Mouse (Mus musculus): ENCODE data around the gene Gck. TPM values are rescaled to one million over a fixed set of nuclear protein-coding genes. Genes with fewer than 3 reads are reported as not detected.
A peak's percentile ranks its signal among the peaks of the same experiment; 100 is the strongest.

Gene Gck
- polyA plus RNA-seq, 1 experiment from 2014 or later, result 0.33 TPM

- in situ Hi-C loops (cut with MboI; ENCODE audit: low pct_unique_long_range_greater_than_20kb), result loop anchor here (5.0 kb wide), 1 partner anchor 35 kb away; no protein-coding TSS in a partner anchor
- ATAC-seq (no peak), DNase-seq (ENCODE audit: low read depth, low spot score) (no peak)
- ChIA-PET CTCF (interaction anchor here (1.1 to 2.2 kb wide), 4 partner anchors 31 to 91 kb away, joined by 3 to 6 read pairs (median 5); no protein-coding TSS in a partner anchor), POLR2A (interaction anchor here (1.2 kb wide), 1 partner anchor 30 kb away, joined by 5 read pairs; no protein-coding TSS in a partner anchor)
- no peak for TF ChIP-seq CTCF (IDR thresholded peaks at IDR 0.05)
- no peaks in the 10 kb centered on the region for H3K27me3 ChIP-seq
Observed at GRCm38 (mm10) chr11:5882518-5882917, 67.4 kb downstream of the Gck start.

- POLR2A ChIA-PET, result interaction anchor here (3.5 kb wide), 1 partner anchor 43 kb away, joined by 20 read pairs; the partner anchor contains the start of gene Polm
- in situ Hi-C loops (cut with MboI; ENCODE audit: low pct_unique_long_range_greater_than_20kb), result loop anchor here (5.0 kb wide), 1 partner anchor 33 kb away; no protein-coding TSS in a partner anchor
- no peak for TF ChIP-seq CTCF (IDR thresholded peaks at IDR 0.05)
- DNase-seq (ENCODE audit: low read depth, low spot score) (no peak), ATAC-seq (no peak)
- CTCF ChIA-PET, result interaction anchor here (0.6 to 3.3 kb wide), 12 partner anchors 9 to 92 kb away, joined by 3 to 19 read pairs (median 3); partner anchors contain the start of gene Dbnl
- H3K27me3 ChIP-seq, result no peaks in the 10 kb centered on the region
Observed at GRCm38 (mm10) chr11:5879905-5880304, 70.0 kb downstream of the Gck start.

GRCm38 (mm10) chr11:5878661-5879060, 71.2 kb downstream of the Gck start:
- TF ChIP-seq CTCF (IDR thresholded peaks at IDR 0.05), result no peak
- in situ Hi-C loops (cut with MboI; ENCODE audit: low pct_unique_long_range_greater_than_20kb), result no loop called here
- DNase-seq (ENCODE audit: low read depth, low spot score), result no peak

GRCm38 (mm10) chr11:5877921-5878526, 71.9 kb downstream of the Gck start, which contains the start of gene Pold2:
Gene Pold2, minus strand, starts transcription at chr11:5878292.
- peak; percentile 96 for ATAC-seq
- in situ Hi-C loops (cut with MboI; ENCODE audit: low pct_unique_long_range_greater_than_20kb), result no loop called here
- POLR2A ChIA-PET, result interaction anchor here (0.6 to 3.6 kb wide), 11 partner anchors 9 to 913 kb away, joined by 3 to 20 read pairs (median 5); partner anchors contain the start of gene Polm
- TF ChIP-seq CTCF (IDR thresholded peaks at IDR 0.05), result no peak
- CTCF ChIA-PET, result interaction anchor here (0.9 to 5.1 kb wide), 7 partner anchors 8 to 42 kb away, joined by 3 to 26 read pairs (median 15); no protein-coding TSS in a partner anchor
- H3K27me3 ChIP-seq, result no peaks in the 10 kb centered on the region
- DNase-seq (ENCODE audit: low read depth, low spot score), result peak; percentile 92

More at GRCm38 (mm10) chr11:5878661-5879060, 71.2 kb downstream of the Gck start:
- H3K27me3 ChIP-seq, result no peaks in the 10 kb centered on the region
- ChIA-PET POLR2A (interaction anchor here (1.1 to 3.6 kb wide), 7 partner anchors 10 to 75 kb away, joined by 3 to 20 read pairs (median 4); partner anchors contain the start of gene Polm), CTCF (interaction anchor here (1.4 to 5.1 kb wide), 5 partner anchors 8 to 91 kb away, joined by 3 to 26 read pairs (median 15); partner anchors contain the start of gene Dbnl)
- ATAC-seq, result no peak

GRCm38 (mm10) chr11:5877421-5877820, 72.5 kb downstream of the Gck start:
- H3K27me3 ChIP-seq, result no peaks in the 10 kb centered on the region
- no peak for TF ChIP-seq CTCF (IDR thresholded peaks at IDR 0.05)
- DNase-seq (ENCODE audit: low read depth, low spot score) (no peak), ATAC-seq (no peak)
- in situ Hi-C loops (cut with MboI; ENCODE audit: low pct_unique_long_range_greater_than_20kb), result no loop called here
- ChIA-PET POLR2A (interaction anchor here (0.6 to 3.6 kb wide), 8 partner anchors 11 to 913 kb away, joined by 3 to 20 read pairs (median 7); partner anchors contain the start of gene Polm), CTCF (interaction anchor here (0.9 to 5.1 kb wide), 6 partner anchors 9 to 41 kb away, joined by 3 to 26 read pairs (median 10); no protein-coding TSS in a partner anchor)

- CTCF ChIA-PET, result interaction anchor here (1.0 to 1.5 kb wide), 3 partner anchors 13 to 37 kb away, joined by 3 to 4 read pairs (median 4); no protein-coding TSS in a partner anchor
- in situ Hi-C loops (cut with MboI; ENCODE audit: low pct_unique_long_range_greater_than_20kb), result loop anchor here (25.0 kb wide), 1 partner anchor 1586 kb away; no protein-coding TSS in a partner anchor
- POLR2A ChIA-PET, result no interaction called here
- TF ChIP-seq CTCF (IDR thresholded peaks at IDR 0.05), result no peak
- DNase-seq (ENCODE audit: low read depth, low spot score) (no peak), ATAC-seq (no peak)
- no peaks in the 10 kb centered on the region for H3K27me3 ChIP-seq
Observed at GRCm38 (mm10) chr11:5873192-5873591, 76.7 kb downstream of the Gck start.

GRCm38 (mm10) chr11:5872707-5873106, 77.2 kb downstream of the Gck start:
- ATAC-seq, result no peak
- no peaks in the 10 kb centered on the region for H3K27me3 ChIP-seq
- ChIA-PET CTCF (interaction anchor here (1.0 to 1.5 kb wide), 3 partner anchors 14 to 36 kb away, joined by 3 to 4 read pairs (median 4); no protein-coding TSS in a partner anchor), POLR2A (no interaction called here)
- DNase-seq (ENCODE audit: low read depth, low spot score), result no peak
- TF ChIP-seq CTCF (IDR thresholded peaks at IDR 0.05), result no peak
- in situ Hi-C loops (cut with MboI; ENCODE audit: low pct_unique_long_range_greater_than_20kb), result loop anchor here (25.0 kb wide), 1 partner anchor 1585 kb away; no protein-coding TSS in a partner anchor

GRCm38 (mm10) chr11:5870069-5870468, 79.8 kb downstream of the Gck start:
- ATAC-seq, result no peak
- CTCF ChIA-PET, result no interaction called here
- no peak for TF ChIP-seq CTCF (IDR thresholded peaks at IDR 0.05)

GRCm38 (mm10) chr11:5869331-5869730, 80.5 kb downstream of the Gck start:
- ATAC-seq (no peak), DNase-seq (ENCODE audit: low read depth, low spot score) (no peak)
- TF ChIP-seq CTCF (IDR thresholded peaks at IDR 0.05), result no peak
- ChIA-PET POLR2A (interaction anchor here (1.2 kb wide), 1 partner anchor 9 kb away, joined by 3 read pairs; the partner anchor contains the start of gene Pold2), CTCF (no interaction called here)
- no peaks in the 10 kb centered on the region for H3K27me3 ChIP-seq
- in situ Hi-C loops (cut with MboI; ENCODE audit: low pct_unique_long_range_greater_than_20kb), result loop anchor here (25.0 kb wide), 1 partner anchor 1582 kb away; no protein-coding TSS in a partner anchor

More at GRCm38 (mm10) chr11:5870069-5870468, 79.8 kb downstream of the Gck start:
- H3K27me3 ChIP-seq, result no peaks in the 10 kb centered on the region
- in situ Hi-C loops (cut with MboI; ENCODE audit: low pct_unique_long_range_greater_than_20kb), result loop anchor here (25.0 kb wide), 1 partner anchor 1583 kb away; no protein-coding TSS in a partner anchor
- POLR2A ChIA-PET, result no interaction called here
- DNase-seq (ENCODE audit: low read depth, low spot score), result no peak

GRCm38 (mm10) chr11:5868324-5868723, 81.6 kb downstream of the Gck start:
- ChIA-PET CTCF (interaction anchor here (1.3 kb wide), 1 partner anchor 12 kb away, joined by 3 read pairs; no protein-coding TSS in a partner anchor), POLR2A (interaction anchor here (0.7 to 1.2 kb wide), 2 partner anchors 10 to 31 kb away, joined by 3 read pairs; partner anchors contain the start of gene Pold2)
- H3K27me3 ChIP-seq, result no peaks in the 10 kb centered on the region
- in situ Hi-C loops (cut with MboI; ENCODE audit: low pct_unique_long_range_greater_than_20kb), result loop anchor here (25.0 kb wide), 1 partner anchor 1581 kb away; no protein-coding TSS in a partner anchor
- DNase-seq (ENCODE audit: low read depth, low spot score) (no peak), ATAC-seq (no peak)
- TF ChIP-seq CTCF (IDR thresholded peaks at IDR 0.05), result no peak

Data from Patski (cell line).